Mouse (Mus musculus): ENCODE measurements around the gene Phldb2.

The Phldb2 gene

DNA sequence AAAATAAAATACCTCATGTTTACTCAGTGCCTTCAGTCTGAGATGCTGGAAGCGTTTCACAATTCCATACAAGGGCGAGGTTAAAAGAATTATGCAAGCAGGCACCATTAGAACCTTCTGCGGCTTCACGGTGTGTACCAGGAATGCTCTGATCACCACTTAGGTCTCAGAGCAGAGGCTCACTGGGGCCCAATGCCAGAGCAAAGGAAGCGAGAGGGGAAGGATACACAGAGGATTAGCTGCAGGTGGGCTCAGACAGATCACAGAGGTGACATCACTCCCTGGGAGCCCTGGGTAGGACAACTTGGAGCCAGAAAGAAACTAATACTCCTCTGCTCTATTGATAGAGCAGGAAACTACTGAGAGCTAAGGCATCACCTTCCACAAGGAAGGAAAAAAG, 162.1 kb downstream of the Phldb2 start:
- DNase-seq (ENCODE audit: low read depth), result no peak

GRCm38 (mm10) chr16:45789311-45789710, 164.1 kb downstream of the Phldb2 start:
- DNase-seq (ENCODE audit: low read depth), result no peak

DNA sequence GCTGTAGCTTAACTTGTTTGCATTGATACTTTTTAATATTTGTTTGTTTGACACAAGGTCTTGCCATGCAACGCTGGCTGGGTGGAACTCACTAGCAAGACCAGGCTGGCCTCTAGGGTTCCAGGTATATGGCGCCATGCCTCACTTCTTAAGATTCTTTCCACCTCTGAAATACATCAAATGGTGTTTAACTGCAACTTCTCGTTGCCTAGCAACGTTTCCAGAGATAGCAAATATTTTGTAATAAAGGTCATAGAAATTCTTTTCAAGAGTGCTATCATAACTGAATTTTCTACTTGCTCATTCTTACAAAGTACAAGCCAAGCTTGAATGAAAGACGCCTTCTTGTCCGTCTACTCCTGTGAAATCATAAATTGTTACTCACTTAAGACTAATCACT, 165.7 kb downstream of the Phldb2 start:
- no peak for DNase-seq (ENCODE audit: low read depth)

DNA sequence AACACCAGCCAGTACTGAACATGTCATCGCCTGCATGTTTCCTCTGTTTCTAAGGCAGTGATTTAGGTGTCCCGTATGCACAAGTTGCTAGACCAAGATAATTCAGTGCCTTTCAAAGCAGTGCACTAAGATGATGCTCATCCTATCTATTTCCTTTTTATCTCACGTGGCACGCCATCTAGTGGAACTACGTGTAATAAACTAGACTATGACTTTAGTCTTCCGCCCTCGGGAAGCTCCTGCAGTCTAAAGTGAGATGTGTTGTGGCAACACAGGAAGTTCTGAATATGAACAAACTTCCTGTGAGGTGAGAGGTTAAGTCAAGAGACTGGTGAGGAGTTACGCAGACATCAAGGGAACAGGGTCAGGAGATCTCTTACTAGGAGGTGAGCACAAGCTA, 166.8 kb downstream of the Phldb2 start:
- DNase-seq (ENCODE audit: low read depth), result peak; percentile 80

DNA sequence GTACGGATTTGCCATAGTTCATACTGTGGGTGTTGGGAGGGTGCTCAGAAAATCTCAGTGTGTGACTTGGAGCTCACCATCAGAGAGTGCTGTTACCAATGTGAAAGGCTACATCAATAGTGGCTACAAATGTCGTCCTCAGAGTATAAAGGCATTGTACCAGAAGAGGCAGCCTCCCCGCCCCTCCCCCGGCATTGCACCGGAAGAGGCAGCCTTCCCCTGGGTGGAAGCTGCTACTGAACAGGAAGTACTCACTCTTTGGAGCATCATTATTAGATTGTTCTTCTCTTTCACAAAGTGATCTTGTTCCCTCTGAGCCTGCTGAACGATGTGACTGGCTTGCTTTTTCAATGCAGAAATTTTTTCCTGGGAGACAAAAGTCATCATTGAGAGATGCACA, 173.4 kb downstream of the Phldb2 start:
- DNase-seq (ENCODE audit: low read depth), result no peak

DNA sequence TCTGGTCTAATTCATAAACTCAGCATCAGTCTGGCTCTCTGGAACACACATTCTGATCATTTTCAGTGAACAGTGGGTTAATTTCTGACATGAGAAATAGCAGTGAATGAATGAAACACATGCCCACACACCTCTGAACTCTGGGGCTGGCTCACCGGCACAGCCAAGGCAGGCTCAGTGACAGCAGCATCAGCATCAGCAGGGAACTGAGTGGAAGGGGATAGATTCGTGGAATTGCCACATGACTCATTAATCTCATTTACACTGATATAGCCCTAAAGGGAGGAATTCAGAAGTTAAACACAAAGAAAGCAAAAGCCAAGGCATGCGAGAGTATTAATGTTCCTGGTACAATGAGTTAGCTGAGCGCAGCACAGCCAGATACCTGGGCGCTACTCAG, 178.6 kb downstream of the Phldb2 start:
- no peak for DNase-seq (ENCODE audit: low read depth)

DNA sequence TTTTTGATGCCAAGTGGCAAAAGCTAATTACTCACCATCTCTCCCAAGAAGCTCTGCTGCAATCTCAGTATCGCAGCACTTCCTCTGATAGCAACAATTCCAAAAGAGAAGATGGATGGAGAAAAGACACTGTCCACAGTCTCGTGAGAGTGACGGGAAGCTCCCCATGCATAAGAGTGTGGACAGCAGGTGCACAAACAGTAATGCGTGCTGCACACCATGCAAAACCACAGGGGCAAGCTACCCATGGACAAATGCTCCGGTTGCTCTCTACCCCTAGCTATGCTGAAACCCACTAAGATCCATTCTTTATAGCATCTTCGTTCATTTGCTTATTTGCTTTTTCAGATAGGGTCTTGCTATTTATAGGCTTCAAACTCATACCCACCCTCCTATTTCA, 182.5 kb downstream of the Phldb2 start:
- DNase-seq (ENCODE audit: low read depth), result no peak

GRCm38 (mm10) chr16:45767853-45768640, 185.4 kb downstream of the Phldb2 start:
- no peak for DNase-seq (ENCODE audit: low read depth)

- no peak for DNase-seq (ENCODE audit: low read depth)
Measured at GRCm38 (mm10) chr16:45767434-45767833, 186.0 kb downstream of the Phldb2 start.

- no peak for DNase-seq (ENCODE audit: low read depth)
Measured at GRCm38 (mm10) chr16:45765801-45766494, 187.4 kb downstream of the Phldb2 start.

GRCm38 (mm10) chr16:45765102-45765501, 188.3 kb downstream of the Phldb2 start:
- DNase-seq (ENCODE audit: low read depth), result no peak

- no peak for DNase-seq (ENCODE audit: low read depth)
Measured at GRCm38 (mm10) chr16:45762859-45763505, 190.4 kb downstream of the Phldb2 start.

DNA sequence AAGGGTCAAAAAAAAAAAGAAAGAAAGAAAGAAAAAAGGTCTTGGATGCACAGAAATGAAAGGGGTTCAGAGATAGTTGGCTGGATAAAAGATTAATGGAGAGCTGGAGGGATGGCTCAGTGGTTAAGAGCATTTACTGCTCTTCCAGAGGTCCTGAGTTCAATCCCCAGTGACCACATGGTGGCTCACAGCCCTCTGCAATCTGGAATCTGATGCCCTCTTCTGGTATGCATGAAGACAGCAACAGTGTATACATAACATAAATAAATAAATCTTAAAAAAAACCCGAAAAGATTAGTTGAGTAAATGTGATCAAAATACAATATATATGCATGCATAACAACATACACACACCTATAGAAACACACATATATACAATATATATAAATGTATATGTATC, 192.0 kb downstream of the Phldb2 start:
- peak; percentile 50 for DNase-seq (ENCODE audit: low read depth)

GRCm38 (mm10) chr16:45758726-45759269, 194.6 kb downstream of the Phldb2 start:
- no peak for DNase-seq (ENCODE audit: low read depth)

- DNase-seq (ENCODE audit: low read depth), result peak; percentile 36
Measured at GRCm38 (mm10) chr16:45757421-45758078, 195.8 kb downstream of the Phldb2 start.

- DNase-seq (ENCODE audit: low read depth), result peak; percentile 81
Measured at GRCm38 (mm10) chr16:45756855-45757254, 196.5 kb downstream of the Phldb2 start.

DNA sequence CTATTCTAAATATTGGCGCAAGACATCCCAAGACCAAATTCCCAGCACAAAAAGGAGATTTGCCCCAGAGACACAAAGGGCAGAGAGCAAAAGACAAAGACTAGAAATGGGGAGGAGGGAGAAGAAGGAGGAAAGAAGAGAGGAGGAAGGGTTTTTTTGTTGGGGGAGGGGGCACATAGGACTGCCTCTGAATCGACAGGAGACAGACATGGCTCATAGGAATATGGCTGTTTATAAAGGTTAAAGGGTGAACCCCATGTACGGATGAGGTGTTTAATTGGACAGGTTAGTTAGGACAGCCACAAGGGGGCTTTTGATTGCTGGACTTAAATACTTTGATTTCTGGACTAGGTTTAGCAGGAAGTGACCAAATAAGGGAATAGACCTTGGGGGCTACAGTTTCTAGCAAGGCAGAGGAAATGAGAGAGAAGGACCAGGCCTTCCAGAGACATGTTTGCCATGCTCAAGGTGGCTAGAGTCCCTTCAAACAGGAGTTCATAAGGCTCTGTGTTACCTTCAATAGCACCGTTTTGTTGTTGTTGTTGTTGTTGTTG, 209.7 kb downstream of the Phldb2 start:
- peak; percentile 24 for DNase-seq (ENCODE audit: low read depth)

GRCm38 (mm10) chr16:45742615-45743476, 210.6 kb downstream of the Phldb2 start, which contains the start of gene Abhd10:
TSS of gene Abhd10 (minus strand) at chr16:45742955.
- DNase-seq (ENCODE audit: low read depth), result peak; percentile 90

DNA sequence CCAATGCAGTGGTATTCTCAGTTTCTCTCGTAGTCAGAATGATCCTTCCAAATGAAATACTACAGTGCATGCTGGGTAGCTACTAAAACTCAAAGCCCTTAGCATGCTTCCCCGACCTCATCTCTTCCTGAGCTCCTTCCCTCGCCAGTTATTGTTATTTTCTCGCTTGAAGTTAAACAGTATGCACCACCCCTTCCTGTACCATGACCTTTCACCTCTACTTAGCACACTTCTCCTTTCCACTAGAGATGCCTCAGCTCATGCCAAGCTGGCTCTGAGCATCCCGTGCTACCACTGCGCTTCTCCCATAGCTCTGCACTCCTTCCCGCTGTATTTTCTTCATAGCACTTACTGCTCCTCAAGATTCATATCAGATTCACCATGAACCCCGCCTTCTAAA, 215.5 kb downstream of the Phldb2 start:
- DNase-seq (ENCODE audit: low read depth), result peak; percentile 11

DNA sequence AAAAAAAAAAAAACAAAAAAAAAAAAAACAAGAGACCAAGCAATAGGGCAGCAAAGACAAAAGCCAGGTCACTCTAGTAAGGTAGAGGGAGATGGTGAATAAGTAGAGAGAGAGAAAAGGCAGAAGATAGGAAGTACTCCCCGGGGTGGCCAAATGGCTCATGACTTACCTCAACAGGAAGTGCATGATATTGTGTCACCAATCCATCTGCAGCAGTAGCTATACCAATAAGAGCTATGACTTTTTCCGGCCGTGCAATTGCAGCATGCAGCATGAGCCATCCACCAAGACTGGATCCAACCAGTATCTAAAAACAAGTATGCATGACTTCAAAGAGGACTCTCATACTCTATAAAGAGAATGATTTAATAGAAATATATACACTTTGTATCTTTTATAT, 216.7 kb downstream of the Phldb2 start:
- peak; percentile 61 for DNase-seq (ENCODE audit: low read depth)

- DNase-seq (ENCODE audit: low read depth), result no peak
Measured at GRCm38 (mm10) chr16:45729163-45729562, 224.2 kb downstream of the Phldb2 start.

All from 416B (cell line).